Mouse (Mus musculus) MEL (cell line): Measurements from ENCODE around the gene Zfp287. TPM values are rescaled to one million over a fixed set of nuclear protein-coding genes. Genes with fewer than 3 reads are reported as not detected.

Source experiments
- DNase-seq: peaks from one replicate; pipeline ENCODE4 v3.0.0; 2011; ENCODE audit warnings: low read depth, low spot score
- H3K27ac ChIP-seq: 2 replicates; pipeline ENCODE4 v1.5.1; 2012; ENCODE audit warnings: low read depth, mild to moderate bottlenecking, control low read depth, low read length, moderate library complexity; ENCODE audit not compliant: control insufficient read depth
- H3K27me3 ChIP-seq, 2 experiments: fragments of 150-350 bp in 1 of 2; sonication (generic) in 1 of 2; 2 replicates each; pipeline ENCODE4 v1.6.1; 2012; ENCODE audit warnings: low read length in 2 of 2, mild to moderate bottlenecking in 2 of 2, improper control_type of control experiment in 1 of 2, moderate library complexity in 1 of 2; ENCODE audit not compliant: insufficient read depth in 2 of 2, control insufficient read depth in 1 of 2
- H3K36me3 ChIP-seq, 2 experiments: 2 replicates each; pipeline ENCODE4 v1.6.1; 2012 to 2014; ENCODE audit warnings: low read length in 2 of 2, improper control_type of control experiment in 1 of 2, inconsistent platforms in 1 of 2, mild to moderate bottlenecking in 1 of 2; ENCODE audit not compliant: insufficient read depth in 2 of 2, control insufficient read depth in 1 of 2
- H3K4me1 ChIP-seq, 2 experiments: fragments of 150-350 bp in 1 of 2; sonication (generic) in 1 of 2; 2 replicates each; pipeline ENCODE4 v1.6.1; 2012; ENCODE audit warnings: low read length in 2 of 2, improper control_type of control experiment in 1 of 2, mild to moderate bottlenecking in 1 of 2; ENCODE audit not compliant: insufficient read depth in 2 of 2, control insufficient read depth in 1 of 2
- H3K4me3 ChIP-seq, 2 experiments: fragments of 150-350 bp in 1 of 2; sonication (generic) in 1 of 2; 2 replicates each; pipeline ENCODE4 v1.5.1; 2012; ENCODE audit warnings: low read depth in 2 of 2, low read length in 2 of 2, mild to moderate bottlenecking in 2 of 2, moderate library complexity in 2 of 2, control low read depth in 1 of 2, improper control_type of control experiment in 1 of 2; ENCODE audit not compliant: control insufficient read depth in 1 of 2, insufficient read depth in 1 of 2
- H3K79me2 ChIP-seq: 2 replicates; pipeline ENCODE4 v1.6.1; 2012; ENCODE audit warnings: mild to moderate bottlenecking, low read length, moderate library complexity; ENCODE audit not compliant: control insufficient read depth, poor library complexity, insufficient read depth
- H3K9ac ChIP-seq: 2 replicates; pipeline ENCODE4 v1.6.1; 2012; ENCODE audit warnings: low read depth, mild to moderate bottlenecking, control low read depth, low read length, moderate library complexity; ENCODE audit not compliant: control insufficient read depth, poor library complexity, severe bottlenecking
- H3K9me3 ChIP-seq: fragments of 150-350 bp; sonication (generic); replicated peaks from 2 replicates; pipeline ENCODE4 v1.6.1; 2012; ENCODE audit warnings: mild to moderate bottlenecking, low read length, improper control_type of control experiment, moderate library complexity; ENCODE audit not compliant: insufficient read depth
- CHD2 ChIP-seq: IDR thresholded peaks from 2 replicates; pipeline ENCODE4 v1.6.1; 2011; ENCODE audit warnings: low read length, improper control_type of control experiment
- EP300 ChIP-seq, 2 experiments: IDR thresholded peaks; 2 replicates each; pipeline ENCODE4 v1.6.1; 2011; ENCODE audit warnings: improper control_type of control experiment in 2 of 2, low read length in 2 of 2, low read depth in 1 of 2, mild to moderate bottlenecking in 1 of 2
- ETS1 ChIP-seq: IDR thresholded peaks from 2 replicates; pipeline ENCODE4 v1.6.1; 2012; ENCODE audit warnings: low read depth, mild to moderate bottlenecking, inconsistent platforms, low read length, improper control_type of control experiment, moderate library complexity
- MAZ ChIP-seq: IDR thresholded peaks from 2 replicates; pipeline ENCODE4 v1.6.1; 2012; ENCODE audit warnings: low read depth, mild to moderate bottlenecking, inconsistent platforms, low read length, improper control_type of control experiment
- MYC ChIP-seq: IDR thresholded peaks from 2 replicates; pipeline ENCODE4 v1.6.1; 2011; ENCODE audit warnings: low read depth, mild to moderate bottlenecking, low read length, improper control_type of control experiment, moderate library complexity
- TAL1 ChIP-seq: IDR thresholded peaks from 2 replicates; pipeline ENCODE4 v1.6.1; 2012; ENCODE audit warnings: mild to moderate bottlenecking, inconsistent platforms, low read length, moderate library complexity, mixed read lengths
- UBTF ChIP-seq: IDR thresholded peaks from 2 replicates; pipeline ENCODE4 v1.6.1; 2012; ENCODE audit warnings: low read depth, mild to moderate bottlenecking, inconsistent platforms, low read length, improper control_type of control experiment, moderate library complexity, borderline replicate concordance; ENCODE audit not compliant: insufficient read depth
- USF2 ChIP-seq, 2 experiments: IDR thresholded peaks; 2 replicates each; pipeline ENCODE4 v1.6.1; 2011 to 2012; ENCODE audit warnings: improper control_type of control experiment in 2 of 2, low read length in 2 of 2, borderline replicate concordance in 1 of 2, inconsistent platforms in 1 of 2, low read depth in 1 of 2, mild to moderate bottlenecking in 1 of 2; ENCODE audit not compliant: insufficient read depth in 1 of 2
- ZKSCAN1 ChIP-seq: IDR thresholded peaks from 2 replicates; pipeline ENCODE4 v1.6.1; 2012; ENCODE audit warnings: low read depth, mild to moderate bottlenecking, inconsistent platforms, low read length, improper control_type of control experiment, moderate library complexity
- polyA plus RNA-seq, 2 experiments: library from polyadenylated mRNA; stranded (reverse) in 1 of 2; unstranded in 1 of 2; fragments of >175 nt in 1 of 2; fragments of >200 nt in 1 of 2; gene quantifications; 2 replicates each; pipeline versions ENCODE4 v1.2.1 to v1.2.4; 2012; ENCODE audit warnings: low replicate concordance in 2 of 2, low read depth in 1 of 2; ENCODE audit not compliant: insufficient read length in 2 of 2, insufficient read depth in 1 of 2, missing spikeins in 1 of 2
- total RNA-seq: library from RNA; depleted of rRNA; stranded (reverse); fragments of 300-350 nt; gene quantifications from 2 replicates; pipeline ENCODE4 v1.2.3, GENCODE M21; 2012; rRNA removed

Gene Zfp287
- total and polyA plus RNA-seq, 3 experiments: not detected

DNA sequence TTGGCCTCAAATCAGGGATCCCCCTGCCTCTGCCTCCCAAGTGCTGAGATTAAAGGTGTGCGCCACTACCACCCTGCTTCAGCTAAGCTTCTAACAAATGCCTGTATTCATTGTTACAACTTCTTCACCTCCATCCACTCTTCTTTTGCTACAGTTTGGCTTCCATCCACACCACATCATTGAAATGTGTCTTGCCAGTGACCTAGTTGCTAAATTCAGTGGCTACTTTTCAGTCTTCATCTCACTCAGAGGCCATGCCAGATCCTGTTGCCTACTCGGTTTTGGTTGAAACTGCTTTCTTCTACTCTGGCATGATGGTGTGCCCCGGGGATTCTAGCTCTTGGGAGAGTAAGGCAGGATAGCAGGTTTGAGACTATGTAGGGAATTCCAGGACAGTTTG is 80.1 kb downstream of the Zfp287 start:
- H3K27ac ChIP-seq: no peak overlapping the region
- H3K4me3 ChIP-seq: no peak overlapping the region
- peaks cover 2 to 10% of the 10 kb centered on the region in 2 experiments for H3K36me3 ChIP-seq
- H3K4me1 ChIP-seq: peaks cover 6 to 10% of the 10 kb centered on the region in 2 experiments; a peak in 3 of 4 replicates
- H3K79me2 ChIP-seq: peaks cover 9% of the 10 kb centered on the region
- H3K9me3 ChIP-seq: no peaks in the 10 kb centered on the region
- no peaks in the 10 kb centered on the region for H3K27me3 ChIP-seq
- no peak for DNase-seq
- no peak for TF ChIP-seq EP300 (IDR thresholded peaks at IDR 0.05; ENCODE audit: low read depth in 1 of 2, low read length in 2 of 2)
- TF ChIP-seq CHD2: no peak
- TF ChIP-seq TAL1: no peak
- TF ChIP-seq MAZ: no peak
- TF ChIP-seq MYC: no peak
- TF ChIP-seq USF2 (IDR thresholded peaks at IDR 0.05; ENCODE audit: borderline replicate concordance in 1 of 2, insufficient read depth in 1 of 2, low read depth in 1 of 2, low read length in 2 of 2): no peak
- TF ChIP-seq ZKSCAN1: no peak
- no peak for TF ChIP-seq ETS1
- TF ChIP-seq UBTF: no peak
- H3K9ac ChIP-seq: no peak overlapping the region

Other genes with a start within 250 kb of the Zfp287 start
- gene Cenpv, start 192.6 kb downstream of the Zfp287 start, total RNA-seq: 150 and 178 TPM in 2 replicates
- 1,000 to 10,000 TPM in 1 of 2 experiments, 100 to 1,000 TPM in 1; 149 to 2,878 TPM for gene Cenpv, start 192.6 kb downstream of the Zfp287 start, polyA plus RNA-seq
- 1,877 and 1,965 TPM in 2 replicates for gene Ubb, start 180.7 kb downstream of the Zfp287 start, total RNA-seq
- 1,000 to 10,000 TPM in 1 of 2 experiments, not detected in 1; 1,800 TPM for gene Ubb, start 180.7 kb downstream of the Zfp287 start, polyA plus RNA-seq
- gene Trpv2, start 157.4 kb downstream of the Zfp287 start, total RNA-seq: 30.4 and 32.0 TPM in 2 replicates
- 10 to 100 TPM in 1 of 2 experiments, not detected in 1; 30.0 TPM for gene Trpv2, start 157.4 kb downstream of the Zfp287 start, polyA plus RNA-seq
- 6.0 and 7.0 TPM in 2 replicates for gene Lrrc75a, start 83.4 kb downstream of the Zfp287 start, total RNA-seq
- 1 to 10 TPM in 1 of 2 experiments, not detected in 1; 8.9 TPM for gene Lrrc75a, start 83.4 kb downstream of the Zfp287 start, polyA plus RNA-seq
- 21.8 and 24.1 TPM in 2 replicates for gene Mmgt2, start 83.2 kb downstream of the Zfp287 start, total RNA-seq
- 10 to 100 TPM in 1 of 2 experiments, not detected in 1; 51.9 TPM for gene Mmgt2, start 83.2 kb downstream of the Zfp287 start, polyA plus RNA-seq
- gene Gm10428, start 21.2 kb upstream of the Zfp287 start, total RNA-seq: not detected in 2 replicates
- not detected for gene Gm10428, start 21.2 kb upstream of the Zfp287 start, polyA plus RNA-seq
- not detected in 2 replicates for gene Zfp286, start 57.6 kb upstream of the Zfp287 start, total RNA-seq
- not detected for gene Zfp286, start 57.6 kb upstream of the Zfp287 start, polyA plus RNA-seq
- gene Trim16, start 88.3 kb upstream of the Zfp287 start, total RNA-seq: 3.1 and 5.9 TPM in 2 replicates
- gene Trim16, start 88.3 kb upstream of the Zfp287 start, polyA plus RNA-seq: 1 to 10 TPM in 1 of 2 experiments, not detected in 1; 5.5 TPM
- gene Fbxw10, start 115.2 kb upstream of the Zfp287 start, total RNA-seq: not detected in 2 replicates
- gene Fbxw10, start 115.2 kb upstream of the Zfp287 start, polyA plus RNA-seq: not detected
- 32.1 and 40.0 TPM in 2 replicates for gene Tvp23b, start 147.6 kb upstream of the Zfp287 start, total RNA-seq
- gene Tvp23b, start 147.6 kb upstream of the Zfp287 start, polyA plus RNA-seq: 10 to 100 TPM in 1 of 2 experiments, not detected in 1; 24.3 TPM
- not detected in 2 replicates for gene Cdrt4, start 219.3 kb upstream of the Zfp287 start, total RNA-seq
- not detected for gene Cdrt4, start 219.3 kb upstream of the Zfp287 start, polyA plus RNA-seq